Mouse (Mus musculus) forebrain, embryonic 11.5 days (tissue): ENCODE measurements around the gene Gm11562. TPM values are rescaled to one million over a fixed set of nuclear protein-coding genes. Genes with fewer than 3 reads are reported as not detected.
"Not testable (repeated sequence)": the region's sequence is repeated elsewhere in the genome, so short reads cannot be mapped to it uniquely, and the experiment has no call there.

ENCODE experiments used
- ATAC-seq: fragments of 200-750 bp; cut with Nextera tagmentation; replicated peaks from 2 replicates; pipeline ENCODE4 v1.8.0; 2017; ENCODE audit warnings: moderate TSS enrichment; ENCODE audit not compliant: low FRiP score
- DNase-seq: peaks from one replicate; pipeline ENCODE4 v3.0.0-alpha.2; 2017; ENCODE audit warnings: low spot score
- H3K27ac ChIP-seq: fragments of 300-500 bp; sonication (generic); 2 replicates; pipeline ENCODE4 v1.5.1; 2014; ENCODE audit warnings: low read depth, low read length
- H3K27me3 ChIP-seq: fragments of 300-500 bp; sonication (generic); 2 replicates; pipeline ENCODE4 v1.6.1; 2014; ENCODE audit warnings: mild to moderate bottlenecking, low read length, mixed read lengths; ENCODE audit not compliant: control insufficient read depth, insufficient read depth
- H3K36me3 ChIP-seq: fragments of 300-500 bp; sonication (generic); 2 replicates; pipeline ENCODE4 v1.6.1; 2014; ENCODE audit warnings: mild to moderate bottlenecking, low read length, moderate library complexity, mixed read lengths; ENCODE audit not compliant: control insufficient read depth, insufficient read depth
- H3K4me1 ChIP-seq: fragments of 300-500 bp; sonication (generic); replicated peaks from 2 replicates; pipeline ENCODE4 v1.6.1; 2014; ENCODE audit warnings: low read length, mixed read lengths; ENCODE audit not compliant: control insufficient read depth, insufficient read depth
- H3K4me2 ChIP-seq: fragments of 300-500 bp; sonication (generic); 2 replicates; pipeline ENCODE4 v1.6.1; 2014; ENCODE audit warnings: low read depth, mild to moderate bottlenecking, low read length, moderate library complexity, mixed read lengths; ENCODE audit not compliant: severe bottlenecking
- H3K4me3 ChIP-seq: fragments of 300-500 bp; sonication (generic); 2 replicates; pipeline ENCODE4 v1.5.1; 2014; ENCODE audit warnings: low read depth, low read length
- H3K9ac ChIP-seq: fragments of 300-500 bp; sonication (generic); 2 replicates; pipeline ENCODE4 v1.6.1; 2014; ENCODE audit warnings: low read length
- H3K9me3 ChIP-seq: fragments of 300-500 bp; sonication (generic); 2 replicates; pipeline ENCODE4 v1.6.1; 2016; ENCODE audit warnings: low read length, mixed read lengths; ENCODE audit not compliant: control insufficient read depth
- WGBS: fragments of 180-500 bp; shearing (Covaris S2); extraction: QIAGEN DNeasy Blood & Tissue Kit; methylation state at CpG from one replicate; pipeline ENCODE4 v1.1.7; 2014; 5-methylcytosine and 5-hydroxymethylcytosine counted together
- polyA plus RNA-seq: library from polyadenylated mRNA; unstranded; fragments of >200 nt; fragmentation: Nextera tagmentation; extraction: Ambion mirVana; gene quantifications from 2 replicates; pipeline ENCODE4 v1.2.1, GENCODE M21; 2014

The Gm11562 gene
- polyA plus RNA-seq, 1 experiment from 2014 or later: not detected

DNA sequence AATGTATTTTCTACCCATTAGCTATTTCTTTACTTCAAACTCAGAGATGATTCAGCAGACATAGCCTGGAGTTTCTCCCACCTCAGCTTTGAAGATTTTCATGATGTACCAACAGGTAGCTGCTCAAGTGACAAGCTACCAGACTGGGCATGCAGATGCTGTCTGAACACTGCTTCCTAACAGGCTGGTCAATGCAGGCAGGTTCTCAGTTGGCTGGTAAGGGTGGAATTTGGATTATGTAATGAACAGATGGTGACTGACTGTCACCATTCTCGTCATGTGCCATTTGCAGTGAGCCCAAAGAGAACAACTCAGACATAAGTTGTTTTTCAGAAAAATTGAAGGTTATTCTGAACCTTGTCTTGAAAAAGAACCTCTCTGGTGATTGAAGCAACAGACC lies 11.1 kb downstream of the Gm11562 start:
- no peaks in the 10 kb centered on the region for H3K9me3 ChIP-seq
- WGBS: 78% methylated on average over 1 of the region's 1 CpGs
- H3K36me3 ChIP-seq: no peaks in the 10 kb centered on the region
- H3K27me3 ChIP-seq: no peaks in the 10 kb centered on the region
- H3K4me1 ChIP-seq: no peaks in the 10 kb centered on the region
- no peak overlapping the region for H3K27ac ChIP-seq
- ATAC-seq (no peak), DNase-seq (no peak)
- H3K9ac ChIP-seq: no peak overlapping the region
- H3K4me3 ChIP-seq: no peak overlapping the region
- no peak overlapping the region for H3K4me2 ChIP-seq

GRCm38 (mm10) chr11:99603208-99603607 lies 17.0 kb downstream of the Gm11562 start, which contains the start of gene Gm11938:
TSS of gene Gm11938 (minus strand) at chr11:99603308.
- not testable (repeated sequence) for ATAC-seq, H3K4me2 ChIP-seq, DNase-seq, H3K4me3 ChIP-seq, H3K4me1 ChIP-seq, H3K36me3 ChIP-seq, H3K27ac ChIP-seq, H3K9ac ChIP-seq, H3K27me3 ChIP-seq, H3K9me3 ChIP-seq
- WGBS: 80% methylated on average over 1 of the region's 1 CpGs

GRCm38 (mm10) chr11:99597742-99598141 lies 22.5 kb downstream of the Gm11562 start, which contains the start of gene Krtap9-3:
TSS of gene Krtap9-3 (minus strand) at chr11:99598105.
- not testable (repeated sequence) for H3K4me3 ChIP-seq, H3K27me3 ChIP-seq, H3K9ac ChIP-seq, H3K4me2 ChIP-seq, H3K27ac ChIP-seq, H3K9me3 ChIP-seq, H3K36me3 ChIP-seq, H3K4me1 ChIP-seq, ATAC-seq, DNase-seq
- WGBS: 80% methylated on average over 6 of the region's 6 CpGs

GRCm38 (mm10) chr11:99590981-99591380 lies 29.3 kb downstream of the Gm11562 start, which contains the start of gene Krtap1-3:
TSS of gene Krtap1-3 (minus strand) at chr11:99591339.
- no peak within 1 kb of the TSS for H3K4me3 ChIP-seq
- no peak within 1 kb of the TSS for H3K27ac ChIP-seq
- H3K4me2 ChIP-seq: no peak within 1 kb of the TSS
- no peaks in the 10 kb centered on the region for H3K9me3 ChIP-seq
- no peaks in the 10 kb centered on the region for H3K36me3 ChIP-seq
- DNase-seq: no peak
- H3K27me3 ChIP-seq: no peaks in the 10 kb centered on the region
- 87% methylated on average over 6 of the region's 6 CpGs for WGBS
- H3K4me1 ChIP-seq: no peaks in the 10 kb centered on the region
- H3K9ac ChIP-seq: no peak within 1 kb of the TSS
- no peak for ATAC-seq

DNA sequence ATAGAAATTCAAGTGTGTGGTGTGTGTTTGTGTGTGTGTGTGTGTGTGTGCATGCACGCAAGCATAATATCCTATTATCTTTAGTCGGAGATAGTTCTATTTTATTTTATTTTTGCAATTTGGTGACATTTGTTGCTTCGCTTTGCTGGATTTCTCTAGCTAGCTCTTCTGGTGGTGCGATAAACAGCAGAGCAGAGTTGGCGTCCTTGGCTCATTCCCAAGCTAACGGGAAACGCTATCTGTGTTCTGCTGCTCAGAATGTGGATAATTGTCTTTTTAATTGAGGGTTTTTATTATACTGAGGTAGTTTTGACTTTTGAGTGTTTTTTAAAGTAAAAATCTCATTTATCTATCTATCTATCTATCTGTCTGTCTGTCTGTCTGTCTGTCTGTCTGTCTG lies 35.1 kb downstream of the Gm11562 start:
- no peak for DNase-seq

GRCm38 (mm10) chr11:99583245-99583704 lies 37.0 kb downstream of the Gm11562 start, which contains the start of gene Krtap1-4:
TSS of gene Krtap1-4 (minus strand) at chr11:99583654.
- Histone ChIP-seq H3K9me3 (no peaks in the 10 kb centered on the region), H3K27me3 (no peaks in the 10 kb centered on the region), H3K27ac (no peak within 1 kb of the TSS), H3K4me2 (no peak within 1 kb of the TSS), H3K4me3 (no peak within 1 kb of the TSS), H3K36me3 (no peaks in the 10 kb centered on the region), H3K9ac (no peak within 1 kb of the TSS), H3K4me1 (no peaks in the 10 kb centered on the region)
- WGBS: 75% methylated on average over 5 of the region's 5 CpGs
- DNase-seq (no peak), ATAC-seq (no peak)

More for the DNA sequence above, 35.1 kb downstream of the Gm11562 start:
- Histone ChIP-seq H3K9ac (no peak overlapping the region), H3K36me3 (no peaks in the 10 kb centered on the region), H3K4me2 (no peak overlapping the region), H3K9me3 (no peaks in the 10 kb centered on the region), H3K4me3 (no peak overlapping the region), H3K27me3 (no peaks in the 10 kb centered on the region), H3K27ac (no peak overlapping the region), H3K4me1 (no peaks in the 10 kb centered on the region)
- 95% methylated on average over 7 of the region's 7 CpGs for WGBS
- no peak for ATAC-seq

GRCm38 (mm10) chr11:99581564-99581963 lies 38.7 kb downstream of the Gm11562 start:
- no peaks in the 10 kb centered on the region for H3K27me3 ChIP-seq
- no peaks in the 10 kb centered on the region for H3K4me1 ChIP-seq
- H3K9me3 ChIP-seq: no peaks in the 10 kb centered on the region
- 87% methylated on average over 6 of the region's 6 CpGs for whole genome bisulfite sequencing
- H3K4me3 ChIP-seq: no peak overlapping the region
- no peaks in the 10 kb centered on the region for H3K36me3 ChIP-seq
- H3K27ac ChIP-seq: no peak overlapping the region
- ATAC-seq (no peak), DNase-seq (no peak)
- H3K9ac ChIP-seq: no peak overlapping the region
- no peak overlapping the region for H3K4me2 ChIP-seq

GRCm38 (mm10) chr11:99581051-99581450 lies 39.2 kb downstream of the Gm11562 start:
- WGBS: 93% methylated on average over 5 of the region's 5 CpGs
- H3K36me3 ChIP-seq: no peaks in the 10 kb centered on the region
- no peak overlapping the region for H3K4me2 ChIP-seq
- H3K9ac ChIP-seq: no peak overlapping the region
- no peaks in the 10 kb centered on the region for H3K27me3 ChIP-seq
- H3K4me1 ChIP-seq: no peaks in the 10 kb centered on the region
- no peak overlapping the region for H3K27ac ChIP-seq
- H3K9me3 ChIP-seq: no peaks in the 10 kb centered on the region
- ATAC-seq (no peak), DNase-seq (no peak)
- H3K4me3 ChIP-seq: no peak overlapping the region

DNA sequence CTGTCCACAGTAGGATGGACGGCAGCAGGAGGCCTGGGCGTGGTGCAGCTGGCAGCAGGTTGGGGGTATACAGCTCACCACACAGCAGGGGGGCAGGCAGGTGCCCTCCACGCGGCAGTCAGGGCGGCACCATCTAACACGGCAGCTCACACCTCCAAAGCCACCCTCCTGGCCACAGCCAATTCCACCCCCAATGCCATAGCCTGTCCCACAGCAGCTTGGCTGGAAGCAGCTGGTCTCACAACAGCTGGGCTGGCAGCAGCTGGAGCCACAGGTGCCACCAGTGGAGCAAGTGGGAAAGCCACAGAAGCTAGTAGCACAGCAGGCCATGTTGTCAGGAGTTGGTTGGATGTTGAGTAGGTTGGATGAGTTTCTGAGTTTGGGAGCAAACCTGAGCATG lies 39.6 kb downstream of the Gm11562 start, which contains the start of gene Krtap1-5:
Gene Krtap1-5 (minus strand): TSS at position 381 of the 400 bp plus-strand sequence.
- ATAC-seq (no peak), DNase-seq (no peak)
- Histone ChIP-seq H3K27me3 (no peaks in the 10 kb centered on the region), H3K9me3 (no peaks in the 10 kb centered on the region), H3K4me3 (no peak within 1 kb of the TSS), H3K4me1 (no peaks in the 10 kb centered on the region), H3K9ac (no peak within 1 kb of the TSS), H3K4me2 (no peak within 1 kb of the TSS), H3K36me3 (no peaks in the 10 kb centered on the region), H3K27ac (no peak within 1 kb of the TSS)
- WGBS: 85% methylated on average over 6 of the region's 6 CpGs
